Mouse (Mus musculus): ENCODE results near the gene Tbc1d9. TPM values are rescaled to one million over a fixed set of nuclear protein-coding genes. Genes with fewer than 3 reads are reported as not detected.

The Tbc1d9 gene
- total and polyA plus RNA-seq, 2 experiments from 2014 or later = 16.8 to 128 TPM

GRCm38 (mm10) chr8:83149124-83149523 lies 16.0 kb upstream of the Tbc1d9 start:
- WGBS = 93% methylated on average over 6 of the region's 6 CpGs
- H3K27me3 ChIP-seq (ENCODE audit: insufficient read depth, low read length) = no peaks in the 10 kb centered on the region
- H3K4me1 ChIP-seq (ENCODE audit: insufficient read depth, low read length) = no peaks in the 10 kb centered on the region
- no peaks in the 10 kb centered on the region for H3K9me3 ChIP-seq (ENCODE audit: low read length)
- no peak overlapping the region for H3K4me2 ChIP-seq (ENCODE audit: low read depth, low read length)
- H3K36me3 ChIP-seq (ENCODE audit: insufficient read depth, low read length) = no peaks in the 10 kb centered on the region
- H3K9ac ChIP-seq (replicated peaks; ENCODE audit: low read length) = no peak overlapping the region
- H3K4me3 ChIP-seq (ENCODE audit: low read length) = no peak overlapping the region
- no peak for DNase-seq (ENCODE audit: low spot score)
- no peak for ATAC-seq
- no peak overlapping the region for H3K27ac ChIP-seq
- no peak for TF ChIP-seq CTCF (IDR thresholded peaks at IDR 0.05; ENCODE audit: low read depth)

GRCm38 (mm10) chr8:83152055-83152454 lies 13.1 kb upstream of the Tbc1d9 start:
- TF ChIP-seq CTCF (IDR thresholded peaks at IDR 0.05; ENCODE audit: low read depth) = no peak
- WGBS = 64% methylated on average over 1 of the region's 2 CpGs

GRCm38 (mm10) chr8:83152470-83152869 lies 12.7 kb upstream of the Tbc1d9 start:
- Histone ChIP-seq H3K36me3 (ENCODE audit: insufficient read depth, low read length) (no peaks in the 10 kb centered on the region), H3K4me1 (ENCODE audit: insufficient read depth, low read length) (no peaks in the 10 kb centered on the region), H3K9ac (replicated peaks; ENCODE audit: low read length) (no peak overlapping the region), H3K27ac (no peak overlapping the region), H3K9me3 (ENCODE audit: low read length) (no peaks in the 10 kb centered on the region), H3K4me2 (ENCODE audit: low read depth, low read length) (no peak overlapping the region), H3K27me3 (ENCODE audit: insufficient read depth, low read length) (no peaks in the 10 kb centered on the region), H3K4me3 (ENCODE audit: low read length) (no peak overlapping the region)
- DNase-seq (ENCODE audit: low spot score) = no peak
- WGBS = 63% methylated on average over 4 of the region's 4 CpGs
- no peak for TF ChIP-seq CTCF (IDR thresholded peaks at IDR 0.05; ENCODE audit: low read depth)
- ATAC-seq = no peak

More at GRCm38 (mm10) chr8:83152055-83152454, 13.1 kb upstream of the Tbc1d9 start:
- Histone ChIP-seq H3K4me3 (ENCODE audit: low read length) (no peak overlapping the region), H3K9me3 (ENCODE audit: low read length) (no peaks in the 10 kb centered on the region), H3K36me3 (ENCODE audit: insufficient read depth, low read length) (no peaks in the 10 kb centered on the region), H3K27me3 (ENCODE audit: insufficient read depth, low read length) (no peaks in the 10 kb centered on the region), H3K4me2 (ENCODE audit: low read depth, low read length) (no peak overlapping the region), H3K9ac (replicated peaks; ENCODE audit: low read length) (no peak overlapping the region), H3K4me1 (ENCODE audit: insufficient read depth, low read length) (no peaks in the 10 kb centered on the region), H3K27ac (no peak overlapping the region)
- ATAC-seq (no peak), DNase-seq (ENCODE audit: low spot score) (no peak)

GRCm38 (mm10) chr8:83155110-83155509 lies 10.0 kb upstream of the Tbc1d9 start:
- 41% methylated on average over 4 of the region's 4 CpGs for WGBS
- H3K4me1 ChIP-seq (ENCODE audit: insufficient read depth, low read length) = no peaks in the 10 kb centered on the region
- H3K27ac ChIP-seq = no peak overlapping the region
- no peaks in the 10 kb centered on the region for H3K27me3 ChIP-seq (ENCODE audit: insufficient read depth, low read length)
- TF ChIP-seq CTCF (IDR thresholded peaks at IDR 0.05; ENCODE audit: low read depth) = no peak
- no peaks in the 10 kb centered on the region for H3K9me3 ChIP-seq (ENCODE audit: low read length)
- no peak for DNase-seq (ENCODE audit: low spot score)
- H3K36me3 ChIP-seq (ENCODE audit: insufficient read depth, low read length) = no peaks in the 10 kb centered on the region
- no peak overlapping the region for H3K4me2 ChIP-seq (ENCODE audit: low read depth, low read length)
- H3K4me3 ChIP-seq (ENCODE audit: low read length) = no peak overlapping the region
- no peak overlapping the region for H3K9ac ChIP-seq (replicated peaks; ENCODE audit: low read length)
- ATAC-seq = no peak

GRCm38 (mm10) chr8:83158971-83159370 lies 6.2 kb upstream of the Tbc1d9 start:
- H3K4me2 ChIP-seq (ENCODE audit: low read depth, low read length) = no peak overlapping the region
- WGBS = 69% methylated on average over 3 of the region's 3 CpGs
- H3K4me3 ChIP-seq (ENCODE audit: low read length) = no peak overlapping the region
- H3K27me3 ChIP-seq (ENCODE audit: insufficient read depth, low read length) = no peaks in the 10 kb centered on the region
- H3K9ac ChIP-seq (replicated peaks; ENCODE audit: low read length) = no peak overlapping the region
- DNase-seq (ENCODE audit: low spot score) (no peak), ATAC-seq (no peak)
- no peak for TF ChIP-seq CTCF (IDR thresholded peaks at IDR 0.05; ENCODE audit: low read depth)
- no peak overlapping the region for H3K27ac ChIP-seq
- no peaks in the 10 kb centered on the region for H3K9me3 ChIP-seq (ENCODE audit: low read length)
- no peaks in the 10 kb centered on the region for H3K4me1 ChIP-seq (ENCODE audit: insufficient read depth, low read length)
- no peaks in the 10 kb centered on the region for H3K36me3 ChIP-seq (ENCODE audit: insufficient read depth, low read length)

- Histone ChIP-seq H3K36me3 (ENCODE audit: insufficient read depth, low read length) (no peaks in the 10 kb centered on the region), H3K4me1 (ENCODE audit: insufficient read depth, low read length) (peaks cover 2% of the 10 kb centered on the region; the same call in 1 of the 2 replicates), H3K4me3 (ENCODE audit: low read length) (no peak overlapping the region), H3K9ac (replicated peaks; ENCODE audit: low read length) (no peak overlapping the region), H3K27me3 (ENCODE audit: insufficient read depth, low read length) (no peaks in the 10 kb centered on the region), H3K9me3 (ENCODE audit: low read length) (no peaks in the 10 kb centered on the region), H3K27ac (no peak overlapping the region), H3K4me2 (ENCODE audit: low read depth, low read length) (no peak overlapping the region)
- DNase-seq (ENCODE audit: low spot score) (no peak), ATAC-seq (no peak)
- WGBS = 45% methylated on average over 1 of the region's 1 CpGs
- TF ChIP-seq CTCF (IDR thresholded peaks at IDR 0.05; ENCODE audit: low read depth) = no peak
These were observed 5.5 kb upstream of the Tbc1d9 start for GRCm38 (mm10) chr8:83159615-83160014.

- TF ChIP-seq CTCF (IDR thresholded peaks at IDR 0.05; ENCODE audit: low read depth) = no peak
- Histone ChIP-seq H3K27me3 (ENCODE audit: insufficient read depth, low read length) (no peaks in the 10 kb centered on the region), H3K4me3 (ENCODE audit: low read length) (no peak overlapping the region), H3K9me3 (ENCODE audit: low read length) (no peaks in the 10 kb centered on the region), H3K36me3 (ENCODE audit: insufficient read depth, low read length) (no peaks in the 10 kb centered on the region), H3K9ac (replicated peaks; ENCODE audit: low read length) (no peak overlapping the region), H3K4me1 (ENCODE audit: insufficient read depth, low read length) (peaks cover 6% of the 10 kb centered on the region; the same call in 1 of the 2 replicates), H3K4me2 (ENCODE audit: low read depth, low read length) (no peak overlapping the region), H3K27ac (no peak overlapping the region)
- DNase-seq (ENCODE audit: low spot score) (no peak), ATAC-seq (no peak)
- WGBS = 82% methylated on average over 2 of the region's 2 CpGs
These were observed 4.5 kb upstream of the Tbc1d9 start for GRCm38 (mm10) chr8:83160613-83161012.

All from hindbrain, postnatal 0 days (tissue).